Mouse (Mus musculus) cerebellum, postnatal 4 days (tissue): ENCODE measurements around the gene Celf2.

ENCODE experiments used
- DNase-seq, 2 experiments: peaks; one replicate each; pipeline ENCODE4 v3.0.0; 2022; ENCODE audit warnings: low spot score in 2 of 2, mixed read lengths in 1 of 2

Gene Celf2

DNA sequence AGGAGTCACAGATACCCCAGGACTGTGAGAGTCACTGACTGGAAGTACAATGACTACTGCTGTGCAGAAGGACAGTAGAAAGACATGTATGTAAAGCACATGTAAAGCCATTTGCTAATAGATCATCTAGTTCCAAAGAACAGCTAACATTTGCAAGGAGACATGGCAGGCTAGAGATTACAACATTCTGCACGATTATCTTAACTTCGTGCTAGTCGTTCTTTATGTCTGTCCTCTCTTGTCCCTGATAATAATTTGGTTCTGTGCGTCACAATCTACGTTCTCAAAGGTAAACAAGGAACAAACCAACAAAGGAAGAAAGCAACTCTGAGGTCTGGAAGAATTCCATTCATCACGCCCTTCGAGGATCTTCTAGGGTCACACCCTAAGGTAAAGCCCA is 805.0 kb downstream of the Celf2 start:
- DNase-seq: no peak

DNA sequence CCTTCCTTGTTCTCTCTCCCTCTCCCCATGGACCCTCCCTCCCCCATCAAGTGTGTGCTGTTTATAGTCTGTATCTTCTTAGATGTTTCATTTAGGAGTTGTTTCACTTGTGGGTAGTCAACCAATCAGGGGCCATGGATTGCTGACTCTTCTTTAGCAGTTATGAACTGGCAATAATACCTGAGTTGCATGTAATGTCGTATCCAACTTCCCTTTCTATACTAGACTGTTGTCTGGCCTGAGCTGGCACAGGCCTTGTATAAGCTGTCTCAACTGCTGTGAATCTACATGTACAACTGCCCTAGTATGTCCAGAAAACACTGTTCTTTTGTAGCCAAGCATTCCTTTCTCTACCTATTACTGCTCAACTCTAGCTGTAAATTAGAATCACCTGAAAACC is 813.0 kb downstream of the Celf2 start:
- DNase-seq: no peak

DNA sequence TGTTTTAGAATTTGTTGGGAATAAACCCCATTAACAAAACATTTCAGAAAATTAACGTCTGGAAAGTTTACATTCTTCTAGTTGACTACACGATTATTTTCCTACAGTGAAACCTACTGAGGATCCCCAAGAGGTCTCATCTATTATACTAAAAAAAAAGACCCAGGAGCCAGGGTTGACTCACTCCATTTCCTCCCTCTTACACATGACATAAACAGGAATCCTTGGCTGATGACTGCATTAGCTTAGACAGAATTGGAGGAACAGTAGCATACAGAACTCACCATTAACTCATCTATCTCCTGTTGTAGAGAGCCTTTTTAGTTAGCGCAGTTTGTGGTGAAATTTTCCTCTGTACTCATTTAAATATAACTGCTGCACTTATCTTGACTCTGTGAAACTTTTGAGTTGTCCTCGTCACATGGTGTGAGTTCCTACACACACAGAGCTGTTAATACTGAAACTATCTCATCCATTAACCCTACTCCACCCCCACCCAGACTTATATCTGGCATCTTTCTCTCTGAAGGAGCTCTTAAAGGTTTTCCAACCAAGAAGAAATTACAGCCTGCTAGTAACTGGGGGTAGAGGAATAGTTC is 813.9 kb downstream of the Celf2 start:
- no peak for DNase-seq

DNA sequence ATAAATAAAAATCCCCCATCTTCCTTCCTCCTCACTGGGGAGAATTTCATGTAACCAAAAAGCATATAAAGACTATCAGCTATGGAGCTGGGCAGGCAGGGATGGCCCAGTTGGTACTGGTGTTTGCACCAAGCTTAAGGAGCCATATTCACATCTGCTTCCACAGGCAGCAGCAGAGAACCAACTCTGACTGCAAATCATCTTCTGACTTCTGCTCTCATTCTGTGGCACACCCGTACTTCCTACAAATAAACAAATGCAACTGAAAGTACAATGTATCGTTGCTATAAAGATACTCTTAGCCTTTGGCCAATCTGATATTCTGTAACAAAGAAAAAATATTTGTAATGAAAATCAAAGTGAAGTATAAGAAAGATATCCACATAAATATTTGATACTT is 819.7 kb downstream of the Celf2 start:
- no peak for DNase-seq

DNA sequence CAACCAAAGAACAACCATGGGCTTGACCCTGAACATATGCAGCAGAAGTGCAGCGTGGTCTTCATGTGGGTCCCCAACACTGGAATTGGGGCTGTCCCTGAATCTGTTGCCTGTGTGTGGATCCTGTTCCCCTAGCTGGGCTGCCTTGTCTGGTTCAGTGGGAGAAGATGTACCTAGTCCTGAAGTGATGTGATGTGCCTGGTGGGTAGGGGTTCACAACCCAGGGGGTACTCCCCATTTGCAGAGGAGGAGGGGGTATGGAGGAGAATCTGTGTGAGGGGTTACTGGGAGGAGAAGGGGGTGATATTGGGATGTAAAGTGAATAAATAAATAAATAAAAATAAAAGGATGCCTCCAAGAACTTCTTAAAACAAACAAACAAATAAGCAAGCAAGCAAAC is 831.1 kb downstream of the Celf2 start:
- no peak for DNase-seq

DNA sequence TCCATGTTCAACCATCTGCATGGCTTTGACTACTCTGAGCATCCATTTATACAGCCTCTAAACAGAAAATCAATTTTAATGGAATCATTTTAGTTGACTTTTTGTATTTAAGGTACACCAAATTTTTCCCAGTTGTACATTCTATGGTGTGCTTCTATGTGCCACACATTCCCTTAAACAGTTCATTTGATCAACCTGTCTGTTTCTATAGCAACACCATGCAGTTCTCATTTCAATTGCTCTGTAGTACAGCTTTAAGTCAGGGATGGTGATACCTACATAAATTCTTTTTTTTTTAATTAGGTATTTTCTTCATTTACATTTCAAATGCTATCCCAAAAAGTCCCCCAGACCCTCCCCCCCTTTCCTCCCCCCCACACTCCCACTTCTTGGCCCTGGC is 831.9 kb downstream of the Celf2 start:
- no peak for DNase-seq

DNA sequence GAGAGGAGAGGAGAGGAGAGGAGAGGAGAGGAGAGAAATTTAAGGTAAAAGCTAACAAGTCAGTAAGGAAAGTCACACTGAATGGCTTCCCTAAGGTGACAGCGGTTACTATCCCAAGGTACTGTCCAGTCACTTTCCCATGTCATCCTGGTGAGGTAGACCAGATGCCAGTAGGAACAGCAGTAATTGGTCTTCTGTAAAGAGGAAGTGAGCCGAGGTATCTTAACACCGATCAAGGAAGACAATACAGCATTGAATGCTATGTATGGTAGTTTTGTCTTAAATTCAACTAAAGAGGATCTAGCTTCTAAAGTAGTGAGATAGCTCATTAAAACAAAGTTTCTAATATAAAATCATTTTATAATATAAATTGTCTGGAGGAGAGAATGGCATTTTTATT is 835.0 kb downstream of the Celf2 start:
- DNase-seq: no peak

DNA sequence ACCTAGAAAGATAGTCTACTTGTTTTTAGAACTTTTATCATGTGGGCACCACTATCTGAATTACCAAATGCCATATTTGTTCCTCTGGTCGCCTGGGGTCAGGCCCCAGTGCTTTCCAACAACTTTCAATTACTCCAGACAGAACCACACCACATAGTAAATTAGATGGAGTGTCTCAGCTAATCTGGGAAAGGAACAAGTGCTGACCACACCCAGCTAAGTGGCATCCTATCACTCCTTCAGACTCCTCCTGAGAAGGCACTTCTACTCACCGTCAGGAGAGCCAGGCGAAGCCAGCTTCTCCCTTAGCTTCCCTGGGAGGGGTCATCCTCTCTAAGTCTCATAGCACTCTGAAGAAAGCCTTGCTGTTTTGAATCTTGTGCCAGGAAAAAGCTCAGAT is 835.9 kb downstream of the Celf2 start:
- no peak for DNase-seq

DNA sequence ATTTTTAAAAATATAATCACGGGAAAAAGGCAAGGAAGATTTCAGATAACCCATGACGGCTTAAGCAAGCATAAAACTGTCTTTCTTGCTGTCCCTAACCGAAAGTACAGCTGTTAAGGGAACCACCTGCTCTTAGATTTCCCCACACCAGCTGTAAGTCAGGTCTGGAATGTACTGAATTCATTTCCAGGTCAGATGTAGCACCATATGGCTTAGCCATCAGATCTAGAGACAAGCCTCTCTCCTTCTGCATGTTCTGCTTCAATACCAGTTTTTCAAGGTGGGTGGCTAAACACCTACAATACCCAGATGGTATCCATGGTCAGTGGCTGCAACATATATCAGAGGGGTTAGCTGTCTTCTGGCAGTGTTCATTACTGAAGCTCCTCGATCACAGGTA is 841.8 kb downstream of the Celf2 start:
- DNase-seq: no peak

DNA sequence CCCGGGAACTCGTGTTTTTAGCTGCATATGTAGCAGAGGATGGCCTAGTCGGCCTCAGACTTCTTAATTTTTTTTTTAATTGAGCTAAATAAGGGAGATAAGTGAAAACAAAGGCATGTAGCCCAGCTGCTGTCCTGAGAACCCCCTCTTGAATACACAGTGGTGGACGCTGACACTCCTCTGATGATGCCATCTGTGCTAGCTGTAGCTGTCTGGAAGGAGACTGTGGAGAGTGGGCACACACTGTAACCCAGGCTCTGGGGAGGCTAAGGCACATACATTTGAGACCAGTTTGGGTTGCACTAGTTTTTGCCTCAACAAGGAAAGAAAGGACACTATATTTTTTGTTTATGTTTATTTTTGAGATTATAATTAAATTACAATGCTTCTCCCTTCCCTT is 849.5 kb downstream of the Celf2 start:
- no peak for DNase-seq

DNA sequence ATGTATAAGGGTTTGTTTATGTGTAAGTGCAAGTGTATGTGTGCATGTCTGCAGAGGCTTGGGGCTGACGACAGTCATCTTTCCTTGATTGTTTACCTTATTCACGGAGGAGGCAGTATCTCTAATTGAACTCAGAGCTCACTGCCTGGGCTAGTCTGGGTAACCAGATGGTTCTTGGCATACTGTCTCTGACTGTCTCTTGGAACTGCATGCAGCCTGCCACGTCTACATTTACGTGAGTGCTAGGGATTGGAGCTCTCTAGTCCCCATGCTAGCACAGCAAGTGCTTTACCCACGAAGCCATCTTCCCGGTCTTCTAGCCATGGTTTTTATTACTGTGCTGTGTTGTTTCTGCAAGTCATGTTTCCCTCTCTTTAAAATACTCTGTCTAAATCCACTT is 855.6 kb downstream of the Celf2 start:
- no peak for DNase-seq

DNA sequence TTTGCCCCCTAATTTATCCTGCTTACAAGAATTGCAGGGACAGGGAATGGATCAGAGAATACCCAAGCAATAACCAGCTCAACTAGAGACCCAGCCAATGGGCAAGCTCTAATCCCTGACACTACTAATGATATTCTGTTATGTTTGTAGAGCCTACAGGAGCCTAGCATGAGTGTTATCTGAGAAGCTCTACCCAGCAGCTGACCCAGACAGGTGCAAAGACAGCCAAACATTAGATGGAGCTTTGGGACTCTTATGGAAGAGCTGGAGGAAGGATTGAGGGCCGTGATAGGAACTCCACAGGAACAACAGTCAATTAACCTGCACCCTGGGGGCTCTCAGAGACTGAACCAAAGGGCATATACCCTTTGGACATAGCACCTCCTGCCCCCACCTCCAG is 857.7 kb downstream of the Celf2 start:
- DNase-seq: no peak

DNA sequence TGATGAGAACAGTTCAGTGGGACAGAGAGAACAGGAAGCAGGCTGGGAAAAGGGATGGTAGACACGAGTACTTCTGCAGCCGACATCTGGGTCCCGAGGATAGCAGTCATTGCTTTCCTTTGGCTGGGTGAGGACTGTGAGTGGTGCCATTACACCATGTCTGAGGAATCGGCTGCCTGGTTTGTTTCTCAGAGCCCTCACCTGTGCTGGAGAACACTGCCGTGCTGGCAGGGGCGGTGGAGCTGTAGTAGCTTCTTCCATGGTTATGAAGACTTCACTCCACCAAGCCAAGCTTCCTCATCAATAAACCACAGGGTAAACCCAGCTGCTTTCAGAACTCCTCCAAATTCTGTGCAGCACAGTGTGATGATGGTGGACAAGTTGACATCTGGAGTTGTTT is 860.5 kb downstream of the Celf2 start:
- DNase-seq: no peak

DNA sequence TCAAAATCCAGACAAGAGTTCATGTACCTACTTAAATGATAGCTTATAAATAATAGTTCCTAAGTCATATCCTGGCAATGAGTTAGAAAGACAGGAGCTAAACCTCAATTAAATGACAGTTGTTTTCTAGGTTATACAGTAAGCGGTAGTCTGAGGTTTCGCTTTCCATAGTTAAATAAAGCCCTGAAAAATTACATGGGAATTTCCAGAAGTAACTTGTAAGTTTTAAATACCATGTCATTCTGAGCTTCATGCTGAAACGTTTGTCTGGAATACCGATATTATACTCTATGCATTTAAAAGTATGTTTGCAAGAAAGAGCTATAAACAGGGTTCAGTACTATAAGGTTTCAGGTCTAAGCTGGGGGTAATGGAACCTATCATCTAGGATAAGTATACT is 862.3 kb downstream of the Celf2 start:
- DNase-seq: no peak

DNA sequence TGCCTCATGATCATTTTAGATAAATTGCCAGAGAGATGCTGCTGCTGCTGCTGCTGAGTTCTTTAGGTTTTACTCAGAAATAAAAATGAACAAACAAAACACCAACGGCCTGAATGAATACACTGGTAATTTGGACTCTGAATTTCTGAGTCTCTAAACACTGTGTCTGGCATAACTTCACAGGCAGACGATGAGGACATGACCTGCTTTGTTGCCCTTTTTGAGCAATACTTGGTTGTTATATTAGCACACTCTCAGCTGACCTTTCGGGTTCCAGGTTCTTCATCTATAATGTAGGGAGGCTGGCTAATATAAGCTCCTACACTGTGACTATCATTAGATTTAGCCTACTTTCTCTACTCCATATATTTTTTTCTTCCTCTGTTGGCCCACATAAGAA is 863.0 kb downstream of the Celf2 start:
- DNase-seq: no peak

DNA sequence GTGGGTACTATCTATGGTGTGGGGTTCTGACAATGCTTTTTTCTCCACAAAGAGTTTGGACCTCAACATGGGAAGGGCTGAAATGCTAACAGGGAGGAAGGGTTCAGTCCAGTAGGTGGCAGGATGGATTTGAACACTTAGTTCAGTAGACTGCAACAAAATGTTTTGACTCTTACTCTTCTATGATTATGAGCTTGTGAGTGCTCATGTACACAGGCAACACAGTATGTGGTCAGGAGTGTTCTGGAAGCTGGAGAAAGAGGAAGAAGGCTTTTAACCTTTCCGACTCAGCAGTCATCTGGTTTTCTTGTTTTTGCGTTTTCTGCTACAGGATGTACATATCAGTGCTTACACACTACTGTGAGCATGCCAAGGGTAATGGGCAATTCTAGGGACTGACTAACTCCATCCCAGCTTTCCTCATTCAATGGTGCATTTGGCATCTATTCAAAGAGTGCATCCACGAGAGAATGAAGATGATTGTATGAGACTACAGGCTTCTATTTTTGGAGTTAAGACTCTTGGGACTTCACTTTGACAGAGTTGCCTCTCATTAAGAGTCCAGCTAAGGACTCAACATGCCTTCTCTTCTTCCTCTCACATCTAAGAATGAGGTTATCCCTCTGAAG is 867.0 kb downstream of the Celf2 start:
- no peak for DNase-seq

DNA sequence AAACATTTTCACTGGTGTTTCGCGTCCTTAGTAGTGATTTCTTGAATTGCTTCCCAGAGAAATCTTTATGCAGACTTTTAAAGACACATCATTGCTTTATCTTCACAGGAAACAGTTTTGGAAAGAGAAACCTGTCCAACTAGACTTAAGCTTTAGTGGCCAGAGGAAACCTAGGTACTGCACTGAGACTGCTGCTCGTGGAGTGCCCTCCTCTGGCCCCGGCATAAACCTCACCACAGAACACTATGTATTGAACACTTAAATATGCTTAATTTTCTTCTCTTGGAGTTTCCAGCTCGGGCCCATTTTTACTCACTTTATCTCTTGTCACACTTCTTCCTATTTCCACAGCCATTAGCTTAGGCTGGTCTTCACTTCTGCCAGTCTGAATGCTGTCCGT is 870.0 kb downstream of the Celf2 start:
- DNase-seq: no peak

DNA sequence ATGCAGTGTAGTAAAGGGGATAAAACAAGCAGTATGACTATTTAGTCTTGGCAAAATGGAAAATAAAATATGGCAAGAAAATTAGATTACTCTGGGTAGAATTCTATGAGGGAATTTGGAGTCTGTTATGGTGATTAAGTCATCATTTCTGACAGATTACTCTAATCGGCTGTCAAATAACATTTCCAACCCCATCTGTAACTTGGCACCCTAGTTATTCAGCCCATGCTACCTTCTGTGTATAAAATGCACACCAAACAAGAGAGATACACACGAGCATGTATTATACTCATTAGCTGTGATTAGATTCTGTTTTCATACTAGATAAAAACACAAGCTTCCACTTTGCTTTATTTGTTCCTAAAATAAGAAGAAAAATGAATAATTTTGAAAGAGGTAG is 872.2 kb downstream of the Celf2 start:
- no peak for DNase-seq

DNA sequence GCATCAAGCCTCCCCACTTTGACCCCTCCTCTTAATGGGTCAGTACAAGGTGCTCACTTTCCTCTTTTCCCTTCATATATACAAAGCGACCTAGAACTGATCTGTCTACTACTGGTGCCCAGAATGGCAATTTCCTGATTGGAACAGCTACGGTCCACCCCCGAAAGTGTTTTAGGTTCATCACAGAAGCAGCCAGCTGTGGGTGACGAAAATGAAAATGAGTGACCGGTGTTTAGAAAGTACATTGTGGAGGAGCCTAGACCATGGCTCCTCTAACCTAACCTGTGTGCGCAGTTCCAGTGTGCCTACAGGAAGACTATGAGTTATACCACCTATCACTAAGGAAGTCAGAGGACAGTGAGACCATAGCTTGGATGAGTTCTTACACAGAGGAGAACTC is 874.5 kb downstream of the Celf2 start:
- no peak for DNase-seq

DNA sequence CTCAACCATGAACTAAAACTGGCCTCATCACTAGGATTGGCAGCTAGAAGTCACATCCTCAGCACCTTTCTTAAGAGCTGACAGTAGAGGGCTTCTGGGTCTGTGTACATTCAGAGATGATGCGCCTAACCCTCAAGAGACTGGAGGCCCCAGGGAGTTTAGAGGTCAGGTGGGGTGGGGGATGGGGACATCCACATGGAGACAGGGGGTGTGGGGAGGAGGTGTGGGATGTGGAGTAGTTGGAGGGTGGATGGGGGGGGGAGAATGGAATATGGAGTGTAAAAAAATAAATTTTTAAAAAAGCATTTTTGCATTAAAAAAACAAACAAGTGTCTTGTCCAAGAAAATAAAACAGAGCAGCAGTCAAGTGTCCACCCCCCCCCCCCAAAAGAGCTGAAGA is 876.2 kb downstream of the Celf2 start:
- DNase-seq: no peak

DNA sequence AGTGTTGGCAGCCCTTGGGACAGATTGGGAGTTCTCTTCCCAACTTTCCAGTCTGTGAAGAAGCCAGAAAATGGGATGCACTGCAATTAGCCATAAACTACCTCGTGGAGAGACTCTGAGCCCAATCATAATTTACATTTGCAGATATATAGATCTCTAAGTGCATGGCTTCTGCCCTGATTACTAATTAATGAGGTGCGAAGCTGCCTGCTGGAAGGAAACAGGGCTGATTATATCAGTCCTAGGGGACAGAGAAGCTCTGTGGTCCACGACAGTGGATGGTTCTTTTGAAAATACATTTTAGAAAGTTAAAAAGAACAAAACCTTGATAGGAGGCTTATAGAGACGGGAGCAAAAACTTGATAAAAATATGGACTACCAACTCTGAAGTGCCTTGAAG is 885.6 kb downstream of the Celf2 start:
- no peak for DNase-seq

DNA sequence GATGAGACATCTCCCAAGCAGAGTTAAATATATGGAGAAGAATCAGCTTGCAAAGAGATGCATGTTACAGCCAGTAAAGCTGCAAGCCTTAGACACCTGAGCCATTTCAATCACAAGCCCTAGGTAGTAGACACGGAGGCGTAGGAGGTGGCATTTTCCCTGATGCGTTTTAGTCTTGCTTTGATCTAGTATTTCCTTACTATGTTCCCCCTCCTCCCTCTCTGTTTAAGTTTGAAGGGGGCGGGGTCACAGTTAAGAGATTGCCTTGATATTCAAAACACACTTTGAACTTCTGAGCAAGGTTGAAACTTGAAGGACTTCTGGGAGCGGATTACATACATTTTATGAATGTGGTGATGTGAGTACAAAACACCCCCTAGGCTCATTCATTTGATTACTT is 887.3 kb downstream of the Celf2 start:
- DNase-seq: no peak

DNA sequence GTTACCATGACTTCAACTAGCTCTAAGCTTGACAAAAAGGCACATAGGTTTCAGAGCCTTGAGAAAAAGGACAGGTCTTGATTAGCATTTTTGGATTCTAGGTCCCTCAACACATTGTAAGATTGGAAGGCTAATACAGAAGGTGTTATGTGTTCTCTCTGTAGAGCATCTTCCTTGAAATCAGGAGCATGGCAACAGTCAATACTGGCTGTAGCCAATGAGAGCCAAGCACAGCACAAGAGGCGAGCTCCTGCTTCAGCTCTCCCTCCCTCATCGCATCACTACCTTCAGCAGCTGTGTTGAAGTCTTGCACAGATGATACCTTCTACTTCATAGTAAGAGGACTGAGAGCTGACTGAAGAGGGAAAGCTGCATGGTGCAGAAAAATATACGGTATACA is 890.5 kb downstream of the Celf2 start:
- no peak for DNase-seq

DNA sequence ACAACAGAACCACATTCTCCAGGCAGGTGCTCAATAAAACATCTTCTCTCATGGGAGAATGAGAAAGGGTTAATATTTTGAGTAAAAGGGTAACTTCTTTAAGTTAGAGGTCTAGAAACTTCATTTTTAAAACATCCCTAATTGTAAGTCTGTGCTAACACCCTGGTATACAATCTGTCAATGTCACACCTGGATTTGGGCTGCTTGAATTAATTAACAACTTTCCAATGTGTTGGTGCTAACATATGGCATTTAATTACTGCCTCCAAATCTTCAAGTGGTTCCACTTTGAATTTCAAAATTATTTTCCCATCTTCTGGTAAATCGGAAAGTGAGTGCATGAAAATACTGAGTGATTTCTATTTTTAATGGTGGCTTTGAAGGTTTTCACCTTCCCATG is 890.9 kb downstream of the Celf2 start:
- DNase-seq: no peak
